Mouse (Mus musculus) liver, embryonic 14.5 days (tissue): ENCODE measurements at regions not wholly inside any gene's neighbourhood (a gene's known extent, or its start where the extent isn't known, plus 50 kb on each side); places are given as distances from the start of the nearest gene placed in this dataset.
"Not testable (repeated sequence)": the region's sequence is repeated elsewhere in the genome, so short reads cannot be mapped to it uniquely, and the experiment has no call there.

Source experiments
- ATAC-seq: fragments of 200-750 bp; cut with Nextera tagmentation; 2 replicates; pipeline ENCODE4 v1.8.0; 2017; ENCODE audit warnings: moderate number of reproducible peaks, mild to moderate bottlenecking, moderate library complexity; ENCODE audit not compliant: insufficient read depth
- DNase-seq, 3 experiments: peaks; one replicate each; pipeline ENCODE4 v3.0.0-alpha.2; 2012 to 2013; ENCODE audit warnings: low read depth in 3 of 3, low spot score in 3 of 3
- H3K27ac ChIP-seq: fragments of 300-500 bp; sonication (generic); 2 replicates; pipeline ENCODE4 v1.5.1; 2014; ENCODE audit warnings: moderate library complexity, mild to moderate bottlenecking, control low read depth, inconsistent platforms
- H3K27me3 ChIP-seq: fragments of 300-500 bp; sonication (generic); 2 replicates; pipeline ENCODE4 v1.6.1; 2014; ENCODE audit warnings: mild to moderate bottlenecking, low read length, moderate library complexity; ENCODE audit not compliant: control insufficient read depth, insufficient read depth
- H3K36me3 ChIP-seq: fragments of 300-500 bp; sonication (generic); replicated peaks from 2 replicates; pipeline ENCODE4 v1.6.1; 2014; ENCODE audit warnings: low read depth; ENCODE audit not compliant: control insufficient read depth, insufficient read depth
- H3K4me1 ChIP-seq, 2 experiments: fragments of 200-500 bp in 1 of 2; fragments of 300-500 bp in 1 of 2; sonication (generic) in 1 of 2; replicated peaks; 2 replicates each; pipeline ENCODE4 v1.6.1; 2012 to 2014; ENCODE audit warnings: antibody characterized with exemption in 1 of 2, inconsistent platforms in 1 of 2, low read length in 1 of 2; ENCODE audit not compliant: control insufficient read depth in 2 of 2, insufficient read depth in 2 of 2
- H3K4me2 ChIP-seq: fragments of 300-500 bp; sonication (generic); 2 replicates; pipeline ENCODE4 v1.6.1; 2014; ENCODE audit warnings: low read depth, mild to moderate bottlenecking, control low read depth, moderate library complexity
- H3K4me3 ChIP-seq, 2 experiments: fragments of 200-500 bp in 1 of 2; fragments of 300-500 bp in 1 of 2; sonication (generic) in 1 of 2; 2 replicates each; pipeline ENCODE4 v1.5.1; 2012 to 2014; ENCODE audit warnings: low read depth in 2 of 2, low read length in 2 of 2, mild to moderate bottlenecking in 2 of 2, control low read depth in 1 of 2, inconsistent platforms in 1 of 2, moderate library complexity in 1 of 2; ENCODE audit not compliant: insufficient read depth in 1 of 2
- H3K9ac ChIP-seq: fragments of 300-500 bp; sonication (generic); replicated peaks from 2 replicates; pipeline ENCODE4 v1.6.1; 2014; ENCODE audit warnings: mild to moderate bottlenecking, control low read depth, moderate library complexity
- H3K9me3 ChIP-seq: fragments of 300-500 bp; sonication (generic); 2 replicates; pipeline ENCODE4 v1.6.1; 2016; ENCODE audit warnings: low read length, mixed read lengths; ENCODE audit not compliant: control insufficient read depth
- CTCF ChIP-seq: IDR thresholded peaks from 2 replicates; pipeline ENCODE4 v1.5.1; 2016; ENCODE audit warnings: antibody characterized with exemption, low read depth, control low read depth
- WGBS: fragments of 180-500 bp; shearing (Covaris S2); extraction: QIAGEN DNeasy Blood & Tissue Kit; methylation state at CpG from one replicate; pipeline ENCODE4 v1.1.7; 2014; ENCODE audit not compliant: insufficient replicate concordance; 5-methylcytosine and 5-hydroxymethylcytosine counted together

GRCm38 (mm10) chr14:52810275-52811127 lies 315.0 kb upstream of the Olfr1507 start:
- H3K36me3 ChIP-seq, H3K9ac ChIP-seq, H3K4me3 ChIP-seq, H3K27ac ChIP-seq, H3K4me2 ChIP-seq, H3K27me3 ChIP-seq, DNase-seq, H3K9me3 ChIP-seq, ATAC-seq, H3K4me1 ChIP-seq: not testable (repeated sequence)
- WGBS: 65% methylated on average over 8 of the region's 8 CpGs
- peak; percentile 27; the same call in 1 of the 2 replicates for TF ChIP-seq CTCF

- not testable (repeated sequence) for H3K4me3 ChIP-seq, H3K36me3 ChIP-seq, H3K4me2 ChIP-seq, ATAC-seq, H3K9me3 ChIP-seq, DNase-seq, H3K27me3 ChIP-seq, H3K9ac ChIP-seq, H3K4me1 ChIP-seq, H3K27ac ChIP-seq
- WGBS: 53% methylated on average over 2 of the region's 2 CpGs
These were observed 306.2 kb upstream of the Olfr1507 start for GRCm38 (mm10) chr14:52801705-52802104.

GRCm38 (mm10) chr14:52792600-52792999 lies 297.1 kb upstream of the Olfr1507 start:
- H3K36me3 ChIP-seq, H3K4me1 ChIP-seq, H3K4me2 ChIP-seq, H3K4me3 ChIP-seq, H3K27ac ChIP-seq, DNase-seq, H3K9ac ChIP-seq, H3K9me3 ChIP-seq, ATAC-seq, H3K27me3 ChIP-seq: not testable (repeated sequence)
- 63% methylated on average over 5 of the region's 9 CpGs for WGBS

DNA sequence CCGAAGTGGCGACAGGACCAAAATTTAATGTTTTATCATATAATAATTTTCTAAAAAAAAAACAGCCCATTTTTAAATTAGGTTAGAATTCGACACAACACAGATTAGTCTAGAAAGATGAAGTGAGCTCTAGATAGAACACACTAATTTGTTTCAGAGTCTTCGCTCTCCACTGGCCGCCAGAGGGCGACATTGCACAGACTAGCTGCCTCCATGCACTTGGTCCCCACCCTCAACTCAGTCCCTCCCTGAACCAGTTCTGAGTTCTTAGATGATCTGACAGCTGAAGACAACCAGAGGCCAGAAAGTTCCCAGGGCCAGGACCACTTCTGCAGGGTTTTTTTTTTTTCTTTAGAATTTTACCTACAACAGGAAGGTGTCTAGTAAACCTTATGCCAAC lies 296.3 kb upstream of the Olfr1507 start:
- not testable (repeated sequence) for H3K27ac ChIP-seq, H3K4me3 ChIP-seq, H3K27me3 ChIP-seq, H3K36me3 ChIP-seq, ATAC-seq, H3K9ac ChIP-seq, H3K4me1 ChIP-seq, H3K4me2 ChIP-seq, DNase-seq, H3K9me3 ChIP-seq
- TF ChIP-seq CTCF: peak; percentile 34; the same call in 1 of the 2 replicates
- WGBS: 28% methylated on average over 6 of the region's 6 CpGs

GRCm38 (mm10) chr14:52782832-52783231 lies 287.3 kb upstream of the Olfr1507 start:
- not testable (repeated sequence) for H3K27me3 ChIP-seq, ATAC-seq

GRCm38 (mm10) chr14:52775816-52776215 lies 280.3 kb upstream of the Olfr1507 start:
- H3K4me2 ChIP-seq, H3K9ac ChIP-seq, H3K9me3 ChIP-seq, H3K27ac ChIP-seq, H3K4me3 ChIP-seq, H3K27me3 ChIP-seq, ATAC-seq, H3K36me3 ChIP-seq, H3K4me1 ChIP-seq, DNase-seq: not testable (repeated sequence)
- whole genome bisulfite sequencing: 47% methylated on average over 2 of the region's 2 CpGs

More at GRCm38 (mm10) chr14:52782832-52783231, 287.3 kb upstream of the Olfr1507 start:
- not testable (repeated sequence) for H3K27ac ChIP-seq, H3K4me1 ChIP-seq, H3K9me3 ChIP-seq, H3K4me3 ChIP-seq, DNase-seq, H3K4me2 ChIP-seq, H3K9ac ChIP-seq, H3K36me3 ChIP-seq
- 52% methylated on average over 4 of the region's 4 CpGs for WGBS

- not testable (repeated sequence) for H3K27ac ChIP-seq, ATAC-seq, H3K4me2 ChIP-seq, H3K36me3 ChIP-seq, H3K9ac ChIP-seq, H3K27me3 ChIP-seq, H3K4me3 ChIP-seq, DNase-seq, H3K4me1 ChIP-seq, H3K9me3 ChIP-seq
- no CpG with 5 or more reads among the region's 1 CpGs for WGBS
These were observed 273.9 kb upstream of the Olfr1507 start for GRCm38 (mm10) chr14:52769450-52769849.

- WGBS: 36% methylated on average over 1 of the region's 1 CpGs
These were observed 256.6 kb upstream of the Olfr1507 start for GRCm38 (mm10) chr14:52752159-52752558.

More at GRCm38 (mm10) chr14:52752159-52752558, 256.6 kb upstream of the Olfr1507 start:
- ATAC-seq, H3K9ac ChIP-seq, H3K36me3 ChIP-seq, H3K4me3 ChIP-seq, H3K4me1 ChIP-seq, H3K27ac ChIP-seq, H3K27me3 ChIP-seq, DNase-seq, H3K4me2 ChIP-seq, H3K9me3 ChIP-seq: not testable (repeated sequence)
